Mouse (Mus musculus): ENCODE data around the gene Sptbn1.
"Not testable (repeated sequence)": the region's sequence is repeated elsewhere in the genome, so short reads cannot be mapped to it uniquely, and the experiment has no call there.

The Sptbn1 gene

GRCm38 (mm10) chr11:30256491-30256890 is 11.5 kb downstream of the Sptbn1 start:
- DNase-seq (ENCODE audit: low spot score in 2 of 2), result no peak

- not testable (repeated sequence) for DNase-seq (ENCODE audit: low spot score in 2 of 2)
Measured at GRCm38 (mm10) chr11:30255211-30255610, 12.8 kb downstream of the Sptbn1 start.

GRCm38 (mm10) chr11:30251294-30251904 is 16.6 kb downstream of the Sptbn1 start:
- no peak for DNase-seq (ENCODE audit: low spot score in 2 of 2)

- DNase-seq (ENCODE audit: low spot score in 2 of 2), result no peak
Measured at GRCm38 (mm10) chr11:30249452-30250016, 18.4 kb downstream of the Sptbn1 start.

- DNase-seq (ENCODE audit: low spot score in 2 of 2), result no peak
Measured at GRCm38 (mm10) chr11:30247106-30247505, 20.9 kb downstream of the Sptbn1 start.

- DNase-seq (ENCODE audit: low spot score in 2 of 2), result no peak
Measured at GRCm38 (mm10) chr11:30246161-30246560, 21.8 kb downstream of the Sptbn1 start.

GRCm38 (mm10) chr11:30244172-30244571 is 23.8 kb downstream of the Sptbn1 start:
- no peak for DNase-seq (ENCODE audit: low spot score in 2 of 2)

GRCm38 (mm10) chr11:30243591-30243990 is 24.4 kb downstream of the Sptbn1 start:
- no peak for DNase-seq (ENCODE audit: low spot score in 2 of 2)

GRCm38 (mm10) chr11:30240861-30241260 is 27.1 kb downstream of the Sptbn1 start:
- no peak for DNase-seq (ENCODE audit: low spot score in 2 of 2)

- no peak for DNase-seq (ENCODE audit: low spot score in 2 of 2)
Measured at GRCm38 (mm10) chr11:30237960-30238359, 30.0 kb downstream of the Sptbn1 start.

- no peak for DNase-seq (ENCODE audit: low spot score in 2 of 2)
Measured at GRCm38 (mm10) chr11:30236681-30237242, 31.2 kb downstream of the Sptbn1 start.

- DNase-seq (ENCODE audit: low spot score in 2 of 2), result no peak
Measured at GRCm38 (mm10) chr11:30235666-30236065, 32.3 kb downstream of the Sptbn1 start.

- no peak for DNase-seq (ENCODE audit: low spot score in 2 of 2)
Measured at GRCm38 (mm10) chr11:30235218-30235617, 32.8 kb downstream of the Sptbn1 start.

GRCm38 (mm10) chr11:30233946-30234345 is 34.0 kb downstream of the Sptbn1 start:
- DNase-seq (ENCODE audit: low spot score in 2 of 2), result no peak

GRCm38 (mm10) chr11:30232082-30232481 is 35.9 kb downstream of the Sptbn1 start:
- no peak for DNase-seq (ENCODE audit: low spot score in 2 of 2)

GRCm38 (mm10) chr11:30231336-30231735 is 36.6 kb downstream of the Sptbn1 start:
- no peak for DNase-seq (ENCODE audit: low spot score in 2 of 2)

- no peak for DNase-seq (ENCODE audit: low spot score in 2 of 2)
Measured at GRCm38 (mm10) chr11:30230330-30230771, 37.6 kb downstream of the Sptbn1 start.

GRCm38 (mm10) chr11:30226756-30227155 is 41.2 kb downstream of the Sptbn1 start:
- no peak for DNase-seq (ENCODE audit: low spot score in 2 of 2)

- no peak for DNase-seq (ENCODE audit: low spot score in 2 of 2)
Measured at GRCm38 (mm10) chr11:30224599-30224998, 43.4 kb downstream of the Sptbn1 start.

- no peak for DNase-seq (ENCODE audit: low spot score in 2 of 2)
Measured at GRCm38 (mm10) chr11:30222636-30223035, 45.3 kb downstream of the Sptbn1 start.

- no peak for DNase-seq (ENCODE audit: low spot score in 2 of 2)
Measured at GRCm38 (mm10) chr11:30221043-30221442, 46.9 kb downstream of the Sptbn1 start.

GRCm38 (mm10) chr11:30218386-30218785 is 49.6 kb downstream of the Sptbn1 start:
- no peak for DNase-seq (ENCODE audit: low spot score in 2 of 2)

GRCm38 (mm10) chr11:30217496-30217895 is 50.5 kb downstream of the Sptbn1 start:
- DNase-seq (ENCODE audit: low spot score in 2 of 2), result no peak
